Mouse (Mus musculus): ENCODE measurements around the gene 4930426L09Rik. TPM values are rescaled to one million over a fixed set of nuclear protein-coding genes. Genes with fewer than 3 reads are reported as not detected.

4930426L09Rik gene
- polyA plus RNA-seq, 1 experiment, result not detected

DNA sequence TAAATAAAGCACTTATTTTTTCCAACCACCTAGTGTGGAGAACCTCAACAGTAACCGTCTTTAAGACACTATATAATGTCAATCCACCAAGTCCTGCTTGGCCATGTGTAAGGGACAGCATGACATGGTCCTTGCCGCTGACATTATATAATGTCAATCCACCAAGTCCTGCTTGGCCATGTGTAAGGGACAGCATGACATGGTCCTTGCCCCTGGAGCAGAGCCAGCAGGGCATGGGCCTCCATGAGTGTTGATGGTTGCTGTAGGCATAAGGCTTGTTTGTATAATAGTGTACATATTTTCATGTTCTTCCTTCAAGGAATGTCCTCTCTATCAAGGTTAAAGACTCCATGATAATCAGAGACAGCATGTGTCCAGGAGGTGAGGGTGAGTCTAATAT, 32.2 kb upstream of the 4930426L09Rik start:
- Histone ChIP-seq H3K36me3 (ENCODE audit: control insufficient read depth, insufficient read depth, low read length, poor library complexity, severe bottlenecking) (no peaks in the 10 kb centered on the region), H3K4me1 (ENCODE audit: control insufficient read depth, insufficient read depth, low read length) (no peaks in the 10 kb centered on the region), H3K4me3 (ENCODE audit: low read depth, low read length) (no peak overlapping the region), H3K9ac (ENCODE audit: low read depth, poor library complexity, severe bottlenecking) (no peak overlapping the region), H3K27me3 (ENCODE audit: control insufficient read depth, insufficient read depth, low read length, poor library complexity, severe bottlenecking) (no peaks in the 10 kb centered on the region), H3K27ac (ENCODE audit: insufficient read depth, low read length) (no peak overlapping the region), H3K9me3 (replicated peaks; ENCODE audit: control insufficient read depth, insufficient read depth, low read length, poor library complexity, severe bottlenecking) (no peaks in the 10 kb centered on the region)
- no peak for TF ChIP-seq POLR2A (IDR thresholded peaks at IDR 0.05; ENCODE audit: insufficient read depth, low read length)
- TF ChIP-seq EP300 (IDR thresholded peaks at IDR 0.05; ENCODE audit: insufficient read depth, low read depth, low read length), result no peak
- TF ChIP-seq CTCF (IDR thresholded peaks at IDR 0.05; ENCODE audit: low read depth, low read length), result no peak

- H3K27me3 ChIP-seq (ENCODE audit: control insufficient read depth, insufficient read depth, low read length, poor library complexity, severe bottlenecking), result no peaks in the 10 kb centered on the region
- H3K9ac ChIP-seq (ENCODE audit: low read depth, poor library complexity, severe bottlenecking), result no peak overlapping the region
- H3K36me3 ChIP-seq (ENCODE audit: control insufficient read depth, insufficient read depth, low read length, poor library complexity, severe bottlenecking), result no peaks in the 10 kb centered on the region
- H3K4me3 ChIP-seq (ENCODE audit: low read depth, low read length), result no peak overlapping the region
- no peaks in the 10 kb centered on the region for H3K9me3 ChIP-seq (replicated peaks; ENCODE audit: control insufficient read depth, insufficient read depth, low read length, poor library complexity, severe bottlenecking)
- no peaks in the 10 kb centered on the region for H3K4me1 ChIP-seq (ENCODE audit: control insufficient read depth, insufficient read depth, low read length)
- TF ChIP-seq EP300 (IDR thresholded peaks at IDR 0.05; ENCODE audit: insufficient read depth, low read depth, low read length), result no peak
- TF ChIP-seq CTCF (IDR thresholded peaks at IDR 0.05; ENCODE audit: low read depth, low read length), result no peak
- TF ChIP-seq POLR2A (IDR thresholded peaks at IDR 0.05; ENCODE audit: insufficient read depth, low read length), result no peak
- no peak overlapping the region for H3K27ac ChIP-seq (ENCODE audit: insufficient read depth, low read length)
Observed at GRCm38 (mm10) chr2:18966566-18966965, 31.6 kb upstream of the 4930426L09Rik start.

DNA sequence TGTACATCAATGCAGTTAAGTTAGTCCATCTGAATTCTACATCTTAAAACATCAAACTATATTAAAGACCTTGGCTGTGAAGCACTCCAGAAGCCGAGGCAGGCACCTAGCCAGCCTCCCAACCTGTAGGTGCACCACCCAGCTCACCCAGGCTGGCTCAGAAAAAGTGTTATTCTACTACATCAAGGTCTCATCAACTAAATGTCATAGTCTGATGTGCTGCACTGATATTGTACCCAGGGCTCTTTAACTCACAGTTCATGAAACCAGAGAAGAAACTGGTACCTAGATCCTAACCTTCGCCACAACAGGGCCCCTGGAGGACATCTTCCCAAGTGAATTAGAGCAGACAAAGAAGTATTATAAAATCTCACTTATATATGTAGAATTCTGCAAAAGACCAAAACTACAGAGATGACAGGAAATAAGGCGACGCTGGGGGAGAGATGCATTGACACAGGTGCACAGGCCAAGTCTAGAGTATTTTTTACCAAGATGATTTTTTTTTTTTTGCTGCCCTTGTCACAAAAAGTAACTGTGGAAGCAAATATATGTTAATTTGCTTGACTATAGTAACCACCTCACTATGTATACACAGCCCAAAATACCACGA, 30.6 kb upstream of the 4930426L09Rik start:
- no peaks in the 10 kb centered on the region for H3K4me1 ChIP-seq (ENCODE audit: control insufficient read depth, insufficient read depth, low read length)

DNA sequence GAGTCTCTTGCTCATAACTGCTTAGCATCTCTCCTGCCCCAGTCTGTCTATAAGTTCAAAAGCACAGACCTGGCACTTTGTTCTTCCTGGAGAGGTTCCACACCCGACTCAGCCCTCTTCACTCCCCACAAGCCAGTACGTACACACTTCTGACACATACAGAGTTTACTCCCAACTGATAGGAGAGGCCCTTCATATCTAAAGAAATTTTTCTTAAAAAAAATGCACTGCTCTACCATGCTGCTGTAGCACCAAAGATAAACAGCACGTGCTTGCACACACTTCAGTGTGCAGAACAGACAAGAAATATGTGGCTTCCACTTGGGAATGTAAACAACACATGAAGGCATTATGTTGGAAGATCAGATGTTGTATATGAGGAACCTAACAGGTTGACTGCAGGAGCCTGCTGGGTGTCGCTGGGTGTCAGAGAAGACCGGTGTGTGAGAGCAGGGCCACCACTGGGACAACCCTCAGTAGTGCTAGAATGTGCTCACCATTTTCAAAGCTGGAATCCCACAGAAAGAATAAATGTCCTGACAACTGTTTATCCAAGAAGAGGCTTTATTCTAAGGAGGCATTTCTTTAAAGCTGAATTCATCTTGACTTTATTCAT, 29.0 kb upstream of the 4930426L09Rik start:
- no peak overlapping the region for H3K9ac ChIP-seq (ENCODE audit: low read depth, poor library complexity, severe bottlenecking)
- no peaks in the 10 kb centered on the region for H3K4me1 ChIP-seq (ENCODE audit: control insufficient read depth, insufficient read depth, low read length)
- no peaks in the 10 kb centered on the region for H3K36me3 ChIP-seq (ENCODE audit: control insufficient read depth, insufficient read depth, low read length, poor library complexity, severe bottlenecking)
- no peak overlapping the region for H3K27ac ChIP-seq (ENCODE audit: insufficient read depth, low read length)
- H3K4me3 ChIP-seq (ENCODE audit: low read depth, low read length), result no peak overlapping the region
- H3K9me3 ChIP-seq (replicated peaks; ENCODE audit: control insufficient read depth, insufficient read depth, low read length, poor library complexity, severe bottlenecking), result no peaks in the 10 kb centered on the region
- H3K27me3 ChIP-seq (ENCODE audit: control insufficient read depth, insufficient read depth, low read length, poor library complexity, severe bottlenecking), result no peaks in the 10 kb centered on the region
- no peak for TF ChIP-seq POLR2A (IDR thresholded peaks at IDR 0.05; ENCODE audit: insufficient read depth, low read length)

More for the DNA sequence above, 30.6 kb upstream of the 4930426L09Rik start:
- no peaks in the 10 kb centered on the region for H3K27me3 ChIP-seq (ENCODE audit: control insufficient read depth, insufficient read depth, low read length, poor library complexity, severe bottlenecking)
- H3K36me3 ChIP-seq (ENCODE audit: control insufficient read depth, insufficient read depth, low read length, poor library complexity, severe bottlenecking), result no peaks in the 10 kb centered on the region
- H3K9ac ChIP-seq (ENCODE audit: low read depth, poor library complexity, severe bottlenecking), result no peak overlapping the region
- no peak overlapping the region for H3K4me3 ChIP-seq (ENCODE audit: low read depth, low read length)
- H3K27ac ChIP-seq (ENCODE audit: insufficient read depth, low read length), result no peak overlapping the region
- no peaks in the 10 kb centered on the region for H3K9me3 ChIP-seq (replicated peaks; ENCODE audit: control insufficient read depth, insufficient read depth, low read length, poor library complexity, severe bottlenecking)
- no peak for TF ChIP-seq EP300 (IDR thresholded peaks at IDR 0.05; ENCODE audit: insufficient read depth, low read depth, low read length)
- TF ChIP-seq CTCF (IDR thresholded peaks at IDR 0.05; ENCODE audit: low read depth, low read length), result no peak
- no peak for TF ChIP-seq POLR2A (IDR thresholded peaks at IDR 0.05; ENCODE audit: insufficient read depth, low read length)

GRCm38 (mm10) chr2:18970461-18970860, 27.7 kb upstream of the 4930426L09Rik start:
- Histone ChIP-seq H3K9ac (ENCODE audit: low read depth, poor library complexity, severe bottlenecking) (no peak overlapping the region), H3K27ac (ENCODE audit: insufficient read depth, low read length) (no peak overlapping the region), H3K4me1 (ENCODE audit: control insufficient read depth, insufficient read depth, low read length) (peaks cover 1% of the 10 kb centered on the region), H3K9me3 (replicated peaks; ENCODE audit: control insufficient read depth, insufficient read depth, low read length, poor library complexity, severe bottlenecking) (no peaks in the 10 kb centered on the region), H3K27me3 (ENCODE audit: control insufficient read depth, insufficient read depth, low read length, poor library complexity, severe bottlenecking) (no peaks in the 10 kb centered on the region), H3K36me3 (ENCODE audit: control insufficient read depth, insufficient read depth, low read length, poor library complexity, severe bottlenecking) (no peaks in the 10 kb centered on the region), H3K4me3 (ENCODE audit: low read depth, low read length) (no peak overlapping the region)
- TF ChIP-seq EP300 (IDR thresholded peaks at IDR 0.05; ENCODE audit: insufficient read depth, low read depth, low read length) (no peak), CTCF (IDR thresholded peaks at IDR 0.05; ENCODE audit: low read depth, low read length) (no peak), POLR2A (IDR thresholded peaks at IDR 0.05; ENCODE audit: insufficient read depth, low read length) (no peak)

DNA sequence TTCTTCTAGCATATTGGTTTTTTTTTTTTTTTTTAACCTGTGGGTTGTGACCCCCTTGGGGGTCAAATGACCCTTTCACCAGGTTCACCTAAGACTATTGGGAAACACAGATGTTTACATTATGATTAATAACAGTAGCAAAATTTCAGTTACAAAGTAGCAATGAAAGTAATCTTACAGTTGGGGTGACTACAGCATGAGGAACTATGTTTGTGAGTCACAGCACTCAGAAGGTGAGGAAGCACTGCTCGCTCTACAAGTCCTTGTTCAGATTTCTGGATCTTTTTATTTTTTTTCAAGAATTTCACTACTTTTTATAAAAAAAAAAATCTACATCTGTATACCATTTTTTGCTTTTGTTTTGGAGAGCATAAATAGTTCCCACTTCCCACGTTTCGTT, 26.6 kb upstream of the 4930426L09Rik start:
- no peak overlapping the region for H3K27ac ChIP-seq (ENCODE audit: insufficient read depth, low read length)
- no peak overlapping the region for H3K4me3 ChIP-seq (ENCODE audit: low read depth, low read length)
- no peaks in the 10 kb centered on the region for H3K36me3 ChIP-seq (ENCODE audit: control insufficient read depth, insufficient read depth, low read length, poor library complexity, severe bottlenecking)
- no peak overlapping the region for H3K9ac ChIP-seq (ENCODE audit: low read depth, poor library complexity, severe bottlenecking)
- H3K9me3 ChIP-seq (replicated peaks; ENCODE audit: control insufficient read depth, insufficient read depth, low read length, poor library complexity, severe bottlenecking), result no peaks in the 10 kb centered on the region
- TF ChIP-seq POLR2A (IDR thresholded peaks at IDR 0.05; ENCODE audit: insufficient read depth, low read length) (no peak), EP300 (IDR thresholded peaks at IDR 0.05; ENCODE audit: insufficient read depth, low read depth, low read length) (no peak), CTCF (IDR thresholded peaks at IDR 0.05; ENCODE audit: low read depth, low read length) (no peak)
- peaks cover 1% of the 10 kb centered on the region for H3K4me1 ChIP-seq (ENCODE audit: control insufficient read depth, insufficient read depth, low read length)
- no peaks in the 10 kb centered on the region for H3K27me3 ChIP-seq (ENCODE audit: control insufficient read depth, insufficient read depth, low read length, poor library complexity, severe bottlenecking)

Measured in ES-Bruce4 (cell line).